Mouse (Mus musculus) v-Abl transformed pro-B cells (cell line): ENCODE data around the gene Acoxl.

Experiments used
- in situ Hi-C, 2 experiments: fragments of 400-800 bp; cut with MboI; formaldehyde crosslinking; loops; one replicate each; pipeline ENCODE4 v1.15.1; 2025; ENCODE audit not compliant: unreplicated experiment in 2 of 2

Gene Acoxl

DNA sequence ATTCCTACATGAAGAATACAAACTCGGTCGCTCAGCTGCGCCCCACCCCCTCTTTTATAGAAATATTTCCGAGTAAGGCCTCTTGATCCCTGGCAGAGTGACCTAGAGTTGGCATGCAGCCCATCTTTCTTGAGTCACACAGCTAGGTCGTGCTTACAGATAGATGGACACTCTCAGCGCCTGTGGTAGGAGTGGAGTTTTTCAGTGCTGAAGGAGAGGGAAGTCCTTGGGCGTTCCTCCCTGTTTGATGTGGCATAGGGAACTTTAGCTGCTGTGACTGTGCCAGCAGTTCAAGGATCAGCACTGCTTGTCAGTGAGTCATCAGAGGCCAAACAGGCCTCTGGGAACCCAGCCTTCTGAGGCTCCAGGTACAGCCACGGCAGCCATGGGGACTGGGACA, 51.9 kb downstream of the Acoxl start:
- in situ Hi-C loops: loop anchor here (5.0 to 25.0 kb wide), 5 partner anchors 117 to 922 kb away; partner anchors contain the start of gene Tmem87b (in 1 of the 2)

DNA sequence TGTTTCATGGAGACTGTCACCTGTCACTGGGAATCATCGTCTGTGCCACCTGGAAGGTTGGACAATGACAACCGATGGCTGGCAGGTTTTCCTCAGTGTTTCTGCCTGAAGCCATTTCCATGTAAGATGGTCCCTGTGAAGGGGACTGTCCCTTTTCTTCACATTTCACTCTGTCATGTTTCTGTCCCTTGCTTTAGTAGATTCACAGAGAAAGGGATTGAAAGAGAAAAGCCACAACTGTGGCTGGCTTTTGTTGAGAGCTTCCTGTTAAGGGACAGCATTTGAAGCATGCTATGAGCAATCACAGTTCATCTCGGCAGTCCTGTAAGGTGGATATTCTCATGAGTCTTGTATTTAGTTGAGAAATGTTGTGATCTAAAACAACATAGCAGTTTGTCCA, 52.4 kb downstream of the Acoxl start:
- in situ Hi-C loops: loop anchor here (5.0 to 25.0 kb wide), 5 partner anchors 116 to 921 kb away; partner anchors contain the start of gene Tmem87b (in 1 of the 2)

DNA sequence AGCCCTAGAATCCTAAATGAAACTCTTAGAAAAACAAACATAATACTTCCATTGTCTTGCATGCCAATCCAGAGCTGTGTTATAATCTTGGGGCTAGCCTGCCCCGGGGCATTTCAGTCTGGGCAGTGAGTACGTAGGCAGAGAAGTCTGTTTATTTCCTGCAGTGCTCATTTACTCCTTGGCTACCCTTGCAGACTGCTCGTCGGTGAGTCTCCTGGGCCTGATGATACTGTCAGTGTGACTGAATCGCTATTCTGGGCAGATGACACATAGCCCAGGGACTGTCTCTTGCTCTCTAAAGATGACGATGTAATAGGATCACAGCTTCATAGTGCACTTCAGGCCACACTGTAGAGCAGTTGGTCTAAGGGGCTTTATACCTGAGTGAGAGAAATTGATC, 56.2 kb downstream of the Acoxl start:
- in situ Hi-C loops: loop anchor here (5.0 to 25.0 kb wide), 5 partner anchors 112 to 917 kb away; partner anchors contain the start of gene Tmem87b (in 1 of the 2)

DNA sequence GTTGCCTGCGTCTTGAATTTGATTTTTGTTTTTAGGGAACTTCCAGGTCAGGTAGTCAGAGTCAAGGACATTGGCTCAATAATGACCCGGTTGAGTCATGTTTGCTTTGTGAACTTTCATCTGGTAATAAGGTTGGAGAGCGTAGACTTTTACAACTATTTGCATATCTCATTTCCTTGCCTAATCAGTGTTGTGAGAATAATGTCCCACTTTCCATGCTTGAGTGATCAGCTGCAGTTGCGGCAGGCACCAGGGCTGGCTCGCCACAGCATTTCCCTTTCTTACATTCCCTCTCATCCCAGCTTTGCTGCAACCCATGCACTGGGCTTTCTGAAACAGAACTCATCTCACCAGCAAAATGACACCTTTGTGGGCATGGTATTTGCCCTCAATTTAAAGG, 59.0 kb downstream of the Acoxl start:
- in situ Hi-C loops: loop anchor here in 1 of 2 experiments (25.0 kb wide), 1 partner anchor 915 kb away; the partner anchor contains the start of gene Tmem87b

DNA sequence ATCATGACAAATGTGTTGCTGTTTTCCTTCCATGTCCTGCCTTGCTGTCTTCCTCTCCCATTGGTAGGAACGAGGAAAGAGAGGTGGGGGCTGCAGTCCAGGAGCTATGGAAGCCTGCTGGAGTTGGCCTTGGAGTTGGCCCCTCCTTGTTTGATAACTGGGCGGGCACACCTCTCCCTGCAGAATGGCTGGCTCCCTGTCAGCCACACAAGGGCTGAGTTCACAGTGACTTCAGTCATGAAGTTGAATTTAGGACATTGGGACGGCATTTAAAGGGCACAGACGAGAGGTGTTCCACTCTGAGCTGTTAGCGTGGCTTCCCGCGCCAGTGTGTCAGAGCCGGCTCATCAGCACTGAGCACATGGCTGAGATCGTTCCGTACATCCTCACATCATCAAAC, 66.2 kb downstream of the Acoxl start:
- in situ Hi-C loops: no loop called here

DNA sequence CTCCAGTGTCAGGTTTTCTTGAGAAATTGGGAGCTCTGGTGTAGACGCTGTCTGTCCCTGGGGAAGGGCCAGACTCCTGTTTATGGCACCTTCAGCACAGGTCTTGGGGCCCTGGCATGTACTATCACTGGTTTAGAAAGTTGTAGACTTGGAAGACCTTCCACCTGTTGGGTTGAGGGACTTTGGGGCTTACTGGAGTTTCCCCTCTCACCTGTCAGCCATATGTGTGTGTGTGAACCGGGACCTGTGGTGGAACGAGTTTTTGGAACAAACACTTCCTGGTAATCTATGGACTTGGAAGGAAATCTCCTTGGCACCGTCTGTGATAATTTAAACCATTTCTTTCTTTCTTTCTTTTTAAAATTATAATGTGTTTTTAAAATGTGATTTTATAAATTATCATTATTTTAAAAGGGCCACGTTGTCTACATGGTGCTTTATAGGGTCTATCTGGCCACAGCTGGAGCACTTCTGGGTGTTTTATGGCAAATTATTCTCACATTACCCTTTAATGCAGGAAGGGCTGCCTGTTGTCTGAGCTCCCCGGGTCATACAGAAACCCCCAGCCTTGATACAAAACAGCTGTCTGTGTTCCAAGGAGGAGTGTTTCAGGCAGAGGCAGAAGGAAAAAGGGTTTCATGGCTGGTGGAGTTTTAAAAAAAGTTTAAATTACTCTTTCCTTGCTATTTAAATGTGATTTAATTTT, 68.5 kb downstream of the Acoxl start:
- in situ Hi-C loops: no loop called here

DNA sequence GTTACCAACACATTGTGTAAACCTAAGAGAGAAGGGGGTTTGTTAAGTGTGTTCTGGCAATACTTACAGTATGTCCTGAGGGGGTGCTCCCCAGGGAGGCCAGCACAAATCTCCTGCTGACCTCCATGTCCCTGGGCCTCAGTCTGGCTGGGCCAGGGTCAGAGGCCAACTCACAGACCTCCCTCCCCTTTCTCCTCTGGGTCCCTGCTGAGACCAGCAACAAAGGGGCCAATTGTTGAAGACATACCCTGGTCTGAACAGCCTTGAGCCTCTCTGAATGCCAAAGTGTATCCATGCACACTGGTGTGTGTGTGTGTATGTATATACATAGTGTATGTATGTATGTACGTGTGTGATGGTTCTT, 69.0 kb downstream of the Acoxl start:
- in situ Hi-C loops: no loop called here

DNA sequence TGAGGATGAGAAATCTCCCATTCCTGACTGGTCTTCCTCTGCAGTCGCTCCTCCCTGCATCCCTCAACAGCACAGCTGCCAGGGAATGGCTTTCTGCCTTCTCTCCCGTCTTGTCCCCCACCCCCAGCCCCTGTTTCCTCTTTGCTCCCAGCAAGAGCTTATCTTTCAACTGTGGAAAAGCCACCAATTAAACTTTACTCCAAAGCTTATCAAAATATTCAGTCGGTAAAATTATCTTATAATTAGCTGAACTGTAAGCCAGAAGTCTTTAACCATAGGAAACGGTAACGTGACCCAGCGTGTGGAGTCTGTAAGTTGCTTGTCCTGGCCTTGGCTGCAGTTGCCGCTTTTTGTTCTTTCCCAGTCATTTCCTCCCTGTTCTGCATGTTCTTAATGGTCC, 70.2 kb downstream of the Acoxl start:
- in situ Hi-C loops: no loop called here

DNA sequence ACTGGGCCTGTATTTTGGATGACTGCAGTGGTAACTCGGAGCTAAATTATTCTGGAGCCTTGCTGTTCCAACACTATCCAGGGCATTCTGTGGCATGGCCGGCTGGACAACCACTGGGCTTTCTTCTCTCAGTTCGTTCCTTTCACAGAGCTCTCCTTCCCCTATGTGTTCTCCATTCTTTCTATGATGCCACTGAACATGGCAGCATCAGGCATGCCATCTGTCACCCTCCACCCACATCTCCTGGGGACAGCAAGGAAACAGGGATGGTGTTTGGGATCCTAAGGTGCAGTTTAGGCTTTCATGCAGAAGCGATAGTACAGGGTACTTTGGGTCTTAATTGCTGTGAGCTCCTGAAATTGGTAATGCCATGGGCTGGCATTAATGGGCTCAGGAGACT, 71.1 kb downstream of the Acoxl start:
- in situ Hi-C loops: no loop called here

DNA sequence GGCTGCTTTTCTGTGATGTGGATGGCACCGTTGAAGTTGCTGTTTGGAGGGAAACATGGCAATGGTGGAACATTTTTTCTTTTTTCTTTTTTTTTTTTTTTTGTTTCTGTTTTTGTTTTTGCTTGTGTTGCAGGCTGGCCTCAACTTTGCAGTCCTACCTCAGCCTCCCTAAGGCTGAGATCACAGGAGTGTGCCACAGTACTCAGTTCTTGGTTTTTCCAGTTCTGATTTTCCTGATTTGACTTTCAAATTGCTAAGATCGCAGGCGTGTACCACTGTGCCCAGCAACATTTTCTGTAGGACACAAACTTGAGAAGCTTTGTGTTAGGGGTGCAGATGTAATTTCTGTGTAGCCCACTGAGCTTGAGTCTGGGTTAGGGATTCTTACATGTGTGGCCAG, 72.9 kb downstream of the Acoxl start:
- in situ Hi-C loops: no loop called here

DNA sequence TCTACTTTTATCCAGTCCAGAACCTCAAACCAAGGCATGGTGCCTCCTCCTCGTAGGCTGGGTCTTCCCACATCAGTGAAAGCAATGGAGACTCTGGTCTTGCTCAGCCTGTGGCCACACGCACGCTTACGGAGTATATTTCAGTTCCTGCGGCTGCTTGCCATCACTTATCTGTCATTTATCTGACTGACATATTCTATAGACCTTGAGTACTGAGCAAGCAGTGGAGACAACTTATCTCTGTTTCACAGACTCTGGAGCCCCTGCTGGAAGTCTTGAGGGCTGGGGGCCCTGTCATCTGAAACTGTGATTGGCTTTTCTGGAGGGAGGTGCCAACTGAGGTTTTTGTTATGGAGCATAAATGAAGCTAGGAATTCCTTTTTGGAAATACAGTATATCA, 75.4 kb downstream of the Acoxl start:
- in situ Hi-C loops: no loop called here

DNA sequence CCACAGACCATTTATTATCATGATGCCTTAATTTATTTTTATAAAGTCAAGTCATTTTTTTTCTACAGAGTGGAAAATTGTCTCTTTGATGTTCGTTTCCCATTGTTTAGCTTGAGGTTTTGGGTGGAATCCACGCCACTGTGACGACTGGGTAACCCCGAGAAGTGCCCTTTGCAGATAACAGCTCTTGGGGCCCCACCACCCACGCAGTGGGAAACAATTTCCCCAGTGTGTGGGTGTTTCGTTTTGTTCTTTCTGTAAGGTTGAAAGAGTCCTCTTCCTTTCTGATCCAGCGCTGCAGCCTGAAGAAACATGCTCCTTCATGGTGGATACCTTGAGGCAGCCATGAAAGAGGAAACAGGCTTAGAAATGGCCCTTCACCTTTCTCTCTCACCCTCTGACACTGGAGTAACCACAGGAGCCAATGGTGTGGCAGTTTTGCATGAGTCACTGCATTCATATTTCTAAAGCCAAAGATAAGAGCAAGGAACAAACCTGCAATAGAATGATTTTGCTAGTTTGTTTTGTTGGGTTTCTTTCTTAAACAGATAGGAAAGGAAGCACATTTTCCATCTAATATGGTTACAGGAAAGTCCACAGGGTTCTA, 78.2 kb downstream of the Acoxl start:
- in situ Hi-C loops: no loop called here

DNA sequence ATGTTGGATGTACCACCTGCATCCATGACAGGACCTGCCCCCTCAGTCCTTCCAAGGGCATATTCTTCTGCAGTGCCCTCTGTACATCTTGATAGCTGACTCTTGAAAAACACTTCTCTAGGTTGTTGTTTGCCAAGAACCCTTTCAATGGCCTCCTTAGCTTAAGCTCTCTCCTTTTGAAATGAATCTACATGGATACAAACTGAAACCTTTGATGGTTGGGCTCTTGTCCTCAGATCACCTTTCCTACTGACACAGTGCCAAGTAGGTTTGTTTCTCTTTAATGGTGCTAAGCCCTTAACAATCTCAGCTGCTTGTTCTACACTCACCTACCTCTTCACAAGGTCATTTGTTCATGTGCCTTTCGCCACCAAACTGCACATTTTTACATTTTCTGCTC, 81.1 kb downstream of the Acoxl start:
- in situ Hi-C loops: no loop called here

DNA sequence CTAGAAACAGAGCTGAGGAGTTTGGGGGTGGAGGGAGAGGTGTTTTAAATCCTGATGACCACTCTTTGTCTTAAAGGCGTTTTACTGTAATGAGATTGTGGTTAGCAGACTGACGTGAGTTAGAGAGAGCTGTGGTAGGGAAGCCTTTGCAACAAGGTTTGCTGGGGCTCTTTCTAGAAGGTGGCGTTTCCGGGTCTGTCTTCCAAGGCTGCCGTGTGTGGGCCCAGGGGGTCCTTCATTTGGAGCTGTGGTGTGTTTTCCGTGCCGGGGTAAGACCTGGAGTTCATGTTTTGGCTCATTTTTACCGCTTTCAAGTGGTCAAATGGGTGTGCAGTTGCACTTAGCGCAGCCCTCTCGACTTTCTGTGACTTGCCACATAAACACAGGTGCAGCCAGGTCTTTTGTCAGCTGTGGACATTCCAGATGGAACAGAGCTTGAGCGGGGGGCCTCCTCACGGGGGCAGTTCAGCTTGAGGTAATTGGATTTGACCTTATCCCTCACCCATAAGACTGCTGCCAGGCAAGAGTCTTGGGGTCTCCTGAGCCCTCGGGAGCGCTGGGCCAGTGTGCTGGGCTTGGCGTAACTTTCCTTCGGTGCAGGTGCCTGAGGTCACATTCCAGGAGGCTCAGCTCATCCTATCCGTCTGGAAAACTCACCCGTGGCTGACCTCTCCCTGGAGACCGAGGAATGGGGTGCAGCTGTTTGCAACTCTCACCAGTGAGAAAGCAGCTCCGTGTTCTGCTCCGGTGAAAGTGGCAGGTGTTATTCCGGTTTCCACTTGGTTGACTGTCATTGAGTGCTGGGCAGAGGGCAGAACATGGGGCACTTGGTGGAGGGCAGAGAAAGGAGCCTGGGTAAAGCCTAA, 83.6 kb downstream of the Acoxl start:
- in situ Hi-C loops: no loop called here

DNA sequence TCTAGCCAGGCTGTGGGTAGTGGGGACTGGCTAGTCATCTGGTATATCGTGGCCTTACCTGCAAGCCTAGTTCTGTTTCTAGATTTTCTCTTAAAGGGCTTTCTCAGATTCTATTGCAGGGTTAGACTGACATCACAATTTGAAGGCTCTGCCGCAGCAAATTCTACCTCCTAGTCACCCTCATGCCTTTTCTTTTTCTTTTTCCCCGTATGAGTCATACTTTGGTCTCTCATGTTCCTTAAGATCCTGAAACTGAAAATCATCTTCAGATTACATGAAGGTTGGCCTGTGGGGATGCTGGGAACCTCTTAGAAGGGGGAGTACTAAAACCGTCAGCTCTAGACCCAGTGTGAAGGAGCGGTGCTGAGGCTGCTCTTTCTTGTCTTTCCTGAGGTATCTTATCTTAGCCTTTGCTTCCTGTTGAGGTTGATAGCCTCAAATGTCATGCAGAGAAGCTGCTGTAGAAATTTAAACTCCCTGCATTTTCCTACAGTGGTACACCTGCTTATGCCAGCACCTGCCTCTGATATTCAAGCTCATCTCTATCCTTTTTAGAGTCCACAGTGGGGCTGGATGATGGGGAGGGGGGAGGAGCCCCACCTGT, 84.5 kb downstream of the Acoxl start:
- in situ Hi-C loops: no loop called here

DNA sequence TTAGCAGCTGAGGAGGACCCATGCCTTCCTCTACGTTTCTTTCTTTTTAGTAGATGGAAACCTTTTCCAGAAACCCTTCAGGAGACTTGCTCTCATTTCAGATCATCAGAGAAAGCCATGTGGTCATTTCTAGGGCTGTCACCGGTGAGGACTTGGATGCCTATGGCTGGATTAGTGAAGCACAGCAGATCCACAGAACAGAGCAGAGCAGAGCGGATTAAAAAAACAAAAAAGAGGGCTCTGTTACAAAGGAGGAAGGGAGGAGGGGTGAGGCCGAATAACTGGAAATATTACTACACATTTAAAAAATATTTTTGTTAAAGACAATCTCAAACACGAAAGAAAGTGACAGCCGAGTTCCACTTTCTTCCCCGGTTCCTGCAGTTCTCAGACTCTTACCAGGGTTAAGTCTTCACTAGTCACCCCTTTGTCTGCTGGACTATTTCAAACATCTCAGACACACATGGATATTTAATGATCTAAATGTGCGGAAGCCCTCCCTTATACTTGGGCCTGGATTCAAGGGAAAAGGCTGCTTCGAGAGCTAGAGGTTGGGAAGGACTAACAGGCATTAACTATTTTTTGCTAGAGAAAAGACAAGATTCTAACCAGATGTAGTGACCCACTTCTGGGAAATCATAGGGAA, 88.1 kb downstream of the Acoxl start:
- in situ Hi-C loops: loop anchor here in 1 of 2 experiments (5.0 kb wide), 1 partner anchor 80 kb away; no protein-coding TSS in a partner anchor

DNA sequence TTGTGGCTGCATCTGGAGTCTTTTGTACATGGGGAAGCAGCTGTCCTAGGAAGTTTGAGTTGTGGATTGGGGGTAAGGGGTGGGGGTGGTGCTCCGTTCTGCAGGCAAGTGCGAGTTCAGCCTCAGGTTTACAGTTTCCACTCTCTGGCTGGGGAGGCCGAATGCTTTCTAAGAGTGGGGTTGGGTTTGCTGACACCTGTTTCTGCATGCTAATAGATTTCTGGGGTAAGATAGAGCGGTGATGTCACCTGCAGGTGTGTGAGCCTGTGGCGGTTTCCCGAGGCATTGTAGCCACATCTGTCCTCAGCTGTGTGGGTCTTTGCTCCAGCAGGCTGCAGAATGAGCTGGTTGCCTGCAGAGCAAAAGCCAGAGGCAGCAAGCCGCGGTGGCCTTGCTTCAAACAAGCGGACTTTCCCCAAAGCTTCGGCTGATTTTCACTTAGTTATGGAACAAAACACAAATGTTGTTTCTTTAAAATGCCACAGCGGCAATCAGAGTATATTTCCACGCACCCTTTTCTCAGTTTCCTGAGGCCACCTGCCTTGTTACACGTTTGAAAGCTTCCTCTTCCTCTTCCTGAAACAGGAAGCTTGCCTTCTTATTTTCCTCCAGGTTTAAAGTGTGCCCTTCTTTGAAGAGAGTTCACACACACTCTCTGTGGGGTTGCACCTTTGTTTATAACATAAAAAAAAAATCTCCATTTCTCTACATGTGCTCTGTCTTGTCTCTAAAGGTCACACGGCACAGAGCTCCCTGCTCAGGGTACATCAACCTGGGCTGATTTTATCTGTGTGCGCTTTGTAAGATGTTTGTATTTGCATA, 89.0 kb downstream of the Acoxl start:
- in situ Hi-C loops: loop anchor here in 1 of 2 experiments (5.0 kb wide), 1 partner anchor 80 kb away; no protein-coding TSS in a partner anchor

DNA sequence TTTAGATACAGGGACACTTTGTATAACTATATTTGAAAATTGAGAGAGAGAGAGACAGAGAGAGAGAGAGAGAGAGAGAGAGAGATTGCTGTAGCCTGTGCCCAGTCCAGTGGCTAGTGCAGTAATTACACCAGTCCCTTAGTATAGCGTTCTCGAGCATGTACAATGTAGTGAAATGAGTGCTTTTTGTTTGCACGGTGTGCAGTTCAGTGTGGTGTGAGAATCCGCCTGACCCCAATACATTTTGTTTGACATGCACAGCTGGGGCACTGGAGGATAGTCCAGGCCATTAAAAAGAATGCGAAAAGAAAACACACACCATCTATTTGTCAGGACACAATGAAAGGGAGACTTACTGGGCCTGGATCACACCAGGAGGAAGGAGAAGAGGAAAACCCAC, 89.6 kb downstream of the Acoxl start:
- in situ Hi-C loops: loop anchor here in 1 of 2 experiments (5.0 kb wide), 1 partner anchor 79 kb away; no protein-coding TSS in a partner anchor

DNA sequence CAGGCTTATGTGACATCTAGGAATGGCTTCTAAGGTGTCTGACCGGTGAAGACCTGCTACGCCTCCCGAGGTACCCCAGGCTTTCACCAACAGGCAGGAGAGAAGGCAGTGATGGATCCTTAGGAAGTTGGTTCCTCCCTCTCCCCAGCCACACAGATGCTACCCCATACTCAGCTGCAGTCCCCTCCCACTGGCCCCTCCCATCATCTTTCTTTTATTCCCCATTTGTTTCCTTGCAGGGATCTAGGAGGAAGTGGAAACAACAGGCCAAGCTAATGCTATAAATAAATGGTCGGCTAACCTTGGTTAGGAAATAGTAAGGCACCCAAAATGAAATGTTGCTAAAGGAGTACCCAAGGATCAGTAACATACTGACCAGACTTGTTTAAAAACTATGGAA, 90.2 kb downstream of the Acoxl start:
- in situ Hi-C loops: loop anchor here in 1 of 2 experiments (5.0 kb wide), 1 partner anchor 78 kb away; no protein-coding TSS in a partner anchor
